In the genomic region with DNA sequence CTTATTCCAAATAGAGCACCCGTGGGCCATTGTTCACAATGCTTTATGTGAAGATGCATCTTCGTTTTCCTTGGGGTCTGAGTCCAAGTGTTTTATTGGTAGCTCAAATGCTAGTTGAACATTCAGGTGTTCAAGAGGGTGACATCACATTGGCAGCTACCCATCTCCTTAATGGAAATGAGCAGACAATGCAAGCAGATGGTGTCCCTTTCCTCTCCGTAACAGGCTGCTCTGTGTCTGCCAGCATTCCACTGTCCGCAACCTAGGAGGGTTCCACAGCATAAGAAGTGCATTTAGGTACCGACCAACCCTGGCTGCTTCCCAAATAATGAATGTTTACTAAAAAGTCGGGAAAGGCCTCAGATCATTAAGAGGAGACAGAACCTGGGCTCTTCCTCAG, we compare ENCODE assay signal across 27 mouse cellular contexts. TPM values are rescaled to one million over a fixed set of nuclear protein-coding genes. Genes with fewer than 3 reads are reported as not detected.
DNase-seq lines count a peak whose midpoint lies in the region; ATAC-seq and TF ChIP-seq lines count a peak whose summit lies in the region.
"Had no signal": no experiment of that assay in that cellular context is flagged by ENCODE, and none has a peak within 500 bp of the region (broad histone marks: within the 10 kb centered on the region; RNA-seq: fewer than 3 reads in every experiment).

No protein-coding gene starts in this region.

- no peaks in the 10 kb centered on the region for H3K9me3 ChIP-seq in hindbrain, embryonic 16.5 days (ENCODE audit: control insufficient read depth, low read length)
- H3K9me3 ChIP-seq in hindbrain, embryonic 13.5 days: no peaks in the 10 kb centered on the region
- H3K9me3 ChIP-seq: embryonic facial prominence, embryonic 12.5 days; hindbrain, embryonic 10.5 days; limb, embryonic 12.5 days; liver, embryonic 15.5 days had no signal

- WGBS in hindbrain, embryonic 16.5 days: 55% methylated on average over 6 of the region's 6 CpGs
- WGBS in hindbrain, embryonic 13.5 days: 66% methylated on average over 6 of the region's 6 CpGs
- 78% methylated on average over 6 of the region's 6 CpGs for WGBS in heart, adult 2 months

- H3K36me3 ChIP-seq in hindbrain, embryonic 16.5 days (ENCODE audit: control insufficient read depth, insufficient read depth, low read length): no peaks in the 10 kb centered on the region
- H3K36me3 ChIP-seq in hindbrain, embryonic 13.5 days: no peaks in the 10 kb centered on the region
- no peaks in the 10 kb centered on the region for H3K36me3 ChIP-seq in heart, adult 2 months (ENCODE audit: control insufficient read depth, insufficient read depth, low read length)
- H3K36me3 ChIP-seq: embryonic facial prominence, embryonic 12.5 days; hindbrain, embryonic 10.5 days; limb, embryonic 12.5 days; liver, embryonic 15.5 days had no signal

- no peak for TF ChIP-seq POLR2A in heart, adult 2 months (IDR thresholded peaks at IDR 0.05; ENCODE audit: insufficient read depth, low read depth, low read length)

- no peak overlapping the region for H3K9ac ChIP-seq in hindbrain, embryonic 16.5 days (ENCODE audit: low read depth, low read length)
- H3K9ac ChIP-seq in hindbrain, embryonic 13.5 days: no peak overlapping the region
- H3K9ac ChIP-seq in heart, adult 2 months (ENCODE audit: low read depth, low read length): no peak overlapping the region
- H3K9ac ChIP-seq: embryonic facial prominence, embryonic 12.5 days; limb, embryonic 12.5 days; liver, embryonic 15.5 days; lung, embryonic 14.5 days had no signal

- no peaks in the 10 kb centered on the region for H3K79me2 ChIP-seq in heart, adult 2 months (replicated peaks; ENCODE audit: control insufficient read depth, insufficient read depth, low read length)

- H3K4me2 ChIP-seq in hindbrain, embryonic 16.5 days (ENCODE audit: low read length): no peak overlapping the region
- no peak overlapping the region for H3K4me2 ChIP-seq in hindbrain, embryonic 13.5 days
- H3K4me2 ChIP-seq: embryonic facial prominence, embryonic 12.5 days; limb, embryonic 12.5 days; liver, embryonic 15.5 days; lung, embryonic 14.5 days had no signal

- ATAC-seq in hindbrain, embryonic 16.5 days: peak; percentile 45; the same call in 1 of the 2 replicates
- no peak for ATAC-seq in hindbrain, embryonic 13.5 days (ENCODE audit: low FRiP score)
- ATAC-seq: forebrain, embryonic 16.5 days; intestine, postnatal 0 days; Patski had no signal

- no peaks in the 10 kb centered on the region for H3K4me1 ChIP-seq in hindbrain, embryonic 16.5 days (ENCODE audit: control insufficient read depth, insufficient read depth, low read depth, low read length)
- peaks cover 13% of the 10 kb centered on the region; the same call in 1 of the 2 replicates for H3K4me1 ChIP-seq in hindbrain, embryonic 13.5 days (replicated peaks)
- H3K4me1 ChIP-seq in heart, adult 2 months (ENCODE audit: control insufficient read depth, insufficient read depth, low read length): no peaks in the 10 kb centered on the region; the same call in 1 of the 2 replicates
- H3K4me1 ChIP-seq: embryonic facial prominence, embryonic 12.5 days; limb, embryonic 12.5 days; liver, embryonic 15.5 days had no signal

- H3K4me3 ChIP-seq in hindbrain, embryonic 16.5 days (ENCODE audit: low read length): no peak overlapping the region
- no peak overlapping the region for H3K4me3 ChIP-seq in hindbrain, embryonic 13.5 days
- no peak overlapping the region for H3K4me3 ChIP-seq in heart, adult 2 months
- H3K4me3 ChIP-seq in gastrocnemius, adult 2 months: no peak overlapping the region
- H3K4me3 ChIP-seq: embryonic facial prominence, embryonic 12.5 days; hindbrain, embryonic 10.5 days; limb, embryonic 12.5 days; liver, embryonic 15.5 days had no signal

- TF ChIP-seq CTCF in heart, adult 2 months (IDR thresholded peaks at IDR 0.05): no peak
- TF ChIP-seq CTCF in gastrocnemius, adult 2 months (IDR thresholded peaks at IDR 0.05): no peak

- intact Hi-C loops in heart, adult 2 months (cut with DNase I): no loop called here
- intact Hi-C loops in gastrocnemius, adult 2 months (cut with DNase I): no loop called here

- no peaks in the 10 kb centered on the region for H3K27me3 ChIP-seq in hindbrain, embryonic 16.5 days (replicated peaks; ENCODE audit: control insufficient read depth, insufficient read depth, low read length)
- H3K27me3 ChIP-seq in hindbrain, embryonic 13.5 days: 0 out of 2 replicates have a peak, but pooled peaks cover 3% of the 10 kb centered on the region
- H3K27me3 ChIP-seq in heart, adult 2 months (ENCODE audit: control insufficient read depth, insufficient read depth, low read length): no peaks in the 10 kb centered on the region
- H3K27me3 ChIP-seq: embryonic facial prominence, embryonic 12.5 days; limb, embryonic 12.5 days had no signal

- H3K27ac ChIP-seq in hindbrain, embryonic 16.5 days (ENCODE audit: low read depth, low read length): no peak overlapping the region
- H3K27ac ChIP-seq in hindbrain, embryonic 13.5 days: no peak overlapping the region
- H3K27ac ChIP-seq in heart, adult 2 months: no peak overlapping the region
- H3K27ac ChIP-seq in gastrocnemius, adult 2 months: no peak overlapping the region
- H3K27ac ChIP-seq: embryonic facial prominence, embryonic 12.5 days; hindbrain, embryonic 10.5 days; limb, embryonic 12.5 days; liver, embryonic 15.5 days had no signal

- DNase-seq in cerebellum, adult 11 months: peak; percentile 85
- peak; percentile 97 for DNase-seq in cerebellum, adult 9-10 months
- DNase-seq in cerebellum, postnatal 36 days: peak; percentile 79 to 86
- no peak for DNase-seq in heart, adult 2 months
- no peak for DNase-seq in gastrocnemius, adult 2 months
- DNase-seq: adrenal gland, postnatal 14 days; heart, postnatal 14 days; kidney, adult 9 months; kidney, postnatal 10 days; layer of hippocampus, adult 9-11 months; lung, embryonic 14.5 days; lung, postnatal 14 days; midbrain, embryonic 14.5 days; right cerebral cortex, adult 18-20 months; thymus, adult 2 months; thymus, postnatal 36 days had no signal

- no peak for TF ChIP-seq EP300 in heart, adult 2 months (IDR thresholded peaks at IDR 0.05; ENCODE audit: insufficient read depth, low read depth, low read length)

RNA-seq across cellular contexts. Expression of gene Slc4a3, which starts 26.7 kb away (rescaled TPM):
- 84.9 and 85.4 TPM in 2 replicates for polyA plus RNA-seq in hindbrain, embryonic 16.5 days (2015; fragmentation: Nextera tagmentation; extraction: Ambion mirVana)
- polyA plus RNA-seq in hindbrain, embryonic 13.5 days (2015; fragmentation: Nextera tagmentation; extraction: Ambion mirVana): 50.4 and 50.9 TPM in 2 replicates
- 100 to 1,000 TPM; 241 to 300 TPM for total RNA-seq in heart, adult 2 months (2021)
- 182 and 222 TPM in 2 replicates for polyA plus RNA-seq in heart, adult 2 months (2012; rRNA removed)
- 10 to 100 TPM in 1 of 2 experiments, 1 to 10 TPM in 1; 7.2 to 11.9 TPM for total RNA-seq in gastrocnemius, adult 2 months (2021)
- total RNA-seq: MEL; neutrophil, adult 5-6 weeks had no signal

RNA-seq across cellular contexts. Expression of gene Stk11ip, which starts 51.4 kb away (rescaled TPM):
- 20.4 and 23.9 TPM in 2 replicates for polyA plus RNA-seq in hindbrain, embryonic 16.5 days (2015; fragmentation: Nextera tagmentation; extraction: Ambion mirVana)
- polyA plus RNA-seq in hindbrain, embryonic 13.5 days (2015; fragmentation: Nextera tagmentation; extraction: Ambion mirVana): 18.6 and 20.7 TPM in 2 replicates
- total RNA-seq in heart, adult 2 months (2021): 1 to 10 TPM; 7.3 to 7.7 TPM
- 12.9 and 19.8 TPM in 2 replicates for polyA plus RNA-seq in heart, adult 2 months (2012; rRNA removed)
- 1 to 10 TPM; 6.2 to 8.4 TPM for total RNA-seq in gastrocnemius, adult 2 months (2021)

Comparison
In these comparisons a context has a peak if more than half of its experiments do, and no peak if none do; other contexts are left out.
1. DNase-seq: peak in cerebellum, adult 11 months (single experiment), cerebellum, adult 9-10 months (single experiment) and cerebellum, postnatal 36 days (2 of 2); none in heart, adult 2 months (0 of 2) and gastrocnemius, adult 2 months (single experiment).